Mouse (Mus musculus) cerebellum, postnatal 36 days (tissue): ENCODE data around the gene Fbxo17.
A peak's percentile ranks its signal among the peaks of the same experiment; 100 is the strongest.

ENCODE experiments used
- DNase-seq, 2 experiments: peaks; one replicate each; pipeline ENCODE4 v3.0.0; 2021 to 2022; ENCODE audit warnings: mixed read lengths in 2 of 2

Gene Fbxo17

DNA sequence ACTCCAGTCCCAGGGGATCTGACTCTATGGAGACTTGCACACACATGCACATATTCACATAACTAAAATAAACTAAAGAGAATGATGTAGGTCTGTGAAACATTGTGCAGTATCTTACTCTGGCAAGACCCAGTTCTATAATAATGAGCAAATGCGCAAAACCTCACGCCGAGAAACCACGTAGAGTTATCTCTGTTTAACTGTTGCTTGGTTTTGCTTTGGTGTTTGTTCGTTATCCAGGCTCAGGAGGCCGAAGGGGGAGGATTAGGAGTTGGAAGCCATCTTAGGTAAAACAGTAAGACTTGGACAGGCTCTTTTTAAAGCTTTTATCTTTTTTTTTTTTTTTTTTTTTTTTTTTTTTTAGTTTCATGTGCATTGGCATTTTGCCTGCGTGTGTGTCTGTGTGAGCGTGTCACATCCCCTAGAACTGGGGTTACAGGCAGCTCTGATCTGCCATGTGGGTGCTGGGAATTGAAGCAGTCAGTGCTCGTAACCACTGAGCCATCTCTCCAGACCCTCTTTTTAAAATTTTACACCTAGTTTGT lies 52.9 kb downstream of the Fbxo17 start:
- DNase-seq: no peak

- no peak for DNase-seq
These were observed 53.7 kb downstream of the Fbxo17 start for GRCm38 (mm10) chr7:28770309-28770708.

DNA sequence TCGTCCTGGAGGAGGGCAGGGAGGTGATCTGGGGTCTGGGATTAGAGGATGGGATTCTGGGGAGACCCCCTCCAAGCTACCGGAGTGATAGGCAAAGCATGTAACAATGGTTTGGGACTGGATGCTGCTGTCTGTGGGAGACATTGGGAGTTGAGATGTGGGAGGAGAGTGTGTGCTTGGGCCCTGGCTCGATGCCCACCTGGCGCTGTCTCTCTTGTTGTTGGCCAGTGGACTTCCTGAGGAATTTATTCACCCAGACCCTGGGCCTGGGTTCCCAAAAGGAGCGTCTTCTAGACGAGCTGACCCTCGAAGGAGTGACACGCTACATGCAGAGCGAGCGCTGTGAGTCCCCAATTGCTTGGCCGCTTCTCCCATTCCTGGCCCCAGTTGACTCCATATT lies 55.3 kb downstream of the Fbxo17 start:
- peak in 1 of 2 experiments; percentile 38 for DNase-seq

- DNase-seq: no peak
These were observed 56.6 kb downstream of the Fbxo17 start for GRCm38 (mm10) chr7:28773163-28773562.

DNA sequence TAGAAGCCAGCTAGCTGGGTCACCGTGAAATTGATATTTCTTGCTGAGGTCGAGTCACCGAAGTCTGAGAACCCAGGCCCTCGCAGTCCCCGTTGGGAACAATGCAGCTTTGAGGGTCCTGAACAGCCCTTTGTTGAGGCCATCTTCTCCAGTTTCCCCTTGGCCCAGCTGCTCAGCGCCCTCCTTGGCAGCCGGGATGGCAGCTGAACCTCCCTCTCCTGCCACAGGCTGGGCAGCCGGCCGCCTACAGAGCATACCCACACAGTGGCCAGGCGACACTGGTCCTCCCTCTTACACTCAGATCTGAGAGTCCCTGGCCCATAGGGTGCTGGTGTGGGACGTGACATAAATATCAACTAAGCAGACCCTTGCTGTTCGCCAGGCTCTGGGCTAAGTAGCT lies 57.6 kb downstream of the Fbxo17 start:
- DNase-seq: no peak

GRCm38 (mm10) chr7:28775129-28775528 lies 58.5 kb downstream of the Fbxo17 start:
- DNase-seq: no peak

DNA sequence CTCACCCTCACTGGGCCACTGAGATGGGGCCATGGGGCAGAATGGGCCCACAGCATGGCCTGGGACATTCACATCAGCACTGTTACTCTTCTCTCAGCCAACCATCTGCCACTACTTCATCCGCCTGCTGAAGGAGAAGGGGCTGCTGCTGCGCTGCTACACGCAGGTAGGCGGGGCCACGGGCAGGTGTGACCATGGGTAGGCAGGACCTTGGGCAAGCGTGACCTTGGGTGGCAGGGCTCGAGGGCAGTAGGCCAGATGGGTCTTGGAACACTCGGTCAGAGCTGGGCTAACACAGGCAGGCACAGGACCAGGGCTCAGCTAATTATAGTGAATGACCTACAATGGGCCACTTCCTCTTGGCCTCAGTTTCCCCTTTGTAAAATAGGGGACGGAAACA lies 62.2 kb downstream of the Fbxo17 start:
- DNase-seq: no peak

DNA sequence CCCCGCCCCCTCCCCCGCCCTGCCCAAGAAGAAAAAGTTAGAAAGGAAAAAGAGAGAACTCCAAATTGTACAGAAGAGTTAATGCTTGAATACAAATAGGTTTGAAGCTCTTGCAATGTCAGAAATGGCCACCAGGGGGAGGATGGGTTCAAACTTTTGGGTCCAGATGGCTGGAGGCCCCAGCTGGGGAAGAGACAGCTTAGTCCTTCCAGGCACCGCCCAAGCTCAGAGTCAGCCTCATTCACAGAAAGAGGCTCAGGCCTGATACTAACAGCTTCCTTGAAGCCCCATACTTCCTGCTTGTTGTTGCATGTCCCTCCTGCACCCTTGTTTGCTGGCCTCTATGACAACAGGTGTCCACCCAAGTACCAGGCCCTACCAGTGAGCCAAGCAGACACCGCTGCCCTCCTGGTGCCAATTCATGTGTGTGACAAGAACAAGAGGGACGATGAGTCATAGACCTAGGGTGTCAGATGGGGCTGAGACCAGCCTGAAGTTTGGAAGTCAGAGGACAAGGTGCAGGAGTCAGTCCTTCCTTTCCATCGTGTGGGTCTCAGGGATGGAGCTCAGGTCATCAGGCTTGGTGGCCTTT lies 63.6 kb downstream of the Fbxo17 start:
- peak; percentile 91 to 95 for DNase-seq

GRCm38 (mm10) chr7:28780857-28781256 lies 64.3 kb downstream of the Fbxo17 start:
- peak in 1 of 2 experiments; percentile 27 for DNase-seq

GRCm38 (mm10) chr7:28781261-28781663 lies 64.7 kb downstream of the Fbxo17 start:
- DNase-seq: no peak

DNA sequence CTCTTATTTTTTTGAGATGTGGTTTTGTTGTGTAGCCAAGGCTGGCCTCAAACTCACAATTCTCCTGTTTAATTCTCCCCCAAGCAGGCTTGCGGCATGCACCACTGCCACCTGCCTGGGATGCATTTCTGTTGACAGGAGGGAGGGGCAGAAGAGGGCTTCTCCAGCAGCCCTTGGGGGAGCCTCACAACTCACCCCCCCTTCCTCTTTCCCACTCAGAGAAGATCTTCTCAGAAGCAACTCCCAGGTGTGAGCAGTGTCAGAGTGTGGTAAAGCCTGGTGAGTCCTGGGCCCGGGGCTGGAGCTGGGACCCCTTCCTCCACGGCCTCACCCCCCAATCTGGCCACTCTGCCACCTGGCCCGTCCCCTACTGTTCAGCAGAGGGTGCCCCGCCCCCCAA lies 68.6 kb downstream of the Fbxo17 start:
- no peak for DNase-seq
